Mouse (Mus musculus): ENCODE data around the gene Igfbp4.
A peak's percentile ranks its signal among the peaks of the same experiment; 100 is the strongest.

DNA sequence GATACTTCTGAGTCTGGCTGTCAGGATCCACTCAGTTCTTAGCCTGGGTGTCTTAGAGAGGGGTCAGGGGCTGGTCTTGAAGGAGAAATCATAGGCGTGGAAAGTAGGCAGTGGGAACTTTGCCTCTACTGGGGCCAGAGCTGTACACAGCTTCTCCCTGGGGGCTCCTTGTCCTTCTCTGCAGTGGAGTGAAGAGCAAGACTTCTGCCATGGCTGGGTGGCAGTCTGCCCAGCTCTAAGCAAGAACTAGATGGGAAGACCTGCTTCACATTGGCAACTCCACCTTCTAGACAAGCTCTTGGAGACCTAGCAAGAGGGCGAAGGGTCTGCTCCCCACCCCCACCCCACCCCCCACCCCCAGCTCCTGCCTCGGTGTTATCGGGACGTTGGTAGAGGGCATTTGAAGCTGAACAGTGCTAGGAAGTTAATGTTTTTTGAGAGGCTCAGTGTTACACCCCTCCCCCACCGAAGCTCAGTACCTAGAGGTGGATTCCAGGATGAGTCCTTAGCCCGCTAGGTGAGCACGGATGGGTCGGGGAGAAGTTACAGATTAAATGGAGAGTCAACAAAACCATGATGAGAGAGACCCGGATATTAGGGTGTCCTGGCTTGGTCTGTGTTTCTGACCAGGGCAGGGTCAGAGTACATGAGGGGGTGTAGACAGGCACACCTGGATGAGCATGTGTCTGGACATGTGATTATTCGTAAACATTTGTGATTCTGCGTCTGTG lies 4.3 kb downstream of the Igfbp4 start:
- TF ChIP-seq CTCF (IDR thresholded peaks at IDR 0.05; ENCODE audit: low read depth) (no peak), EP300 (IDR thresholded peaks at IDR 0.05; ENCODE audit: low read depth) (peak; percentile 61)

All from liver, postnatal 0 days (tissue).